Mouse (Mus musculus): Measurements from ENCODE around the gene Slc29a2.

The Slc29a2 gene

GRCm38 (mm10) chr19:5023621-5024479, at the start of gene Slc29a2:
Slc29a2 (plus strand) TSS chr19:5023860.
- peak; percentile 90 to 91 for DNase-seq

- peak; percentile 60 to 67 for DNase-seq
These were observed 41.9 kb upstream of the Slc29a2 start for GRCm38 (mm10) chr19:4981767-4982166.

GRCm38 (mm10) chr19:4989013-4989412, 34.6 kb upstream of the Slc29a2 start:
- peak; percentile 79 to 81 for DNase-seq

GRCm38 (mm10) chr19:4989434-4990255, 34.0 kb upstream of the Slc29a2 start:
- no peak for DNase-seq

GRCm38 (mm10) chr19:4990256-4990625, 33.4 kb upstream of the Slc29a2 start, which contains the start of gene Npas4:
Npas4 (minus strand) TSS chr19:4990316.
- DNase-seq = no peak

GRCm38 (mm10) chr19:4990716-4991115, 32.9 kb upstream of the Slc29a2 start:
- DNase-seq = no peak

GRCm38 (mm10) chr19:4992371-4992770, 31.3 kb upstream of the Slc29a2 start:
- peak in 1 of 2 experiments; percentile 12 for DNase-seq

- peak; percentile 40 to 42 for DNase-seq
These were observed 30.8 kb upstream of the Slc29a2 start for GRCm38 (mm10) chr19:4992904-4993303.

GRCm38 (mm10) chr19:4994043-4994442, 29.6 kb upstream of the Slc29a2 start:
- no peak for DNase-seq

GRCm38 (mm10) chr19:4999445-5000140, 24.1 kb upstream of the Slc29a2 start:
- no peak for DNase-seq

- DNase-seq = peak; percentile 83 to 84
These were observed 21.8 kb upstream of the Slc29a2 start for GRCm38 (mm10) chr19:5001666-5002406.

- peak in 1 of 2 experiments; percentile 21 for DNase-seq
These were observed 20.0 kb upstream of the Slc29a2 start for GRCm38 (mm10) chr19:5003644-5004043.

- no peak for DNase-seq
These were observed 18.7 kb upstream of the Slc29a2 start for GRCm38 (mm10) chr19:5004925-5005324.

- DNase-seq = no peak
These were observed 10.5 kb upstream of the Slc29a2 start for GRCm38 (mm10) chr19:5013138-5013537.

- peak; percentile 50 for DNase-seq
These were observed 8.7 kb upstream of the Slc29a2 start for GRCm38 (mm10) chr19:5014961-5015398.

- DNase-seq = no peak
These were observed 7.4 kb upstream of the Slc29a2 start for GRCm38 (mm10) chr19:5016221-5016742.

- peak; percentile 84 to 87 for DNase-seq
These were observed 6.9 kb upstream of the Slc29a2 start for GRCm38 (mm10) chr19:5016782-5017181.

- no peak for DNase-seq
These were observed 6.0 kb upstream of the Slc29a2 start for GRCm38 (mm10) chr19:5017611-5018010.

GRCm38 (mm10) chr19:5018191-5018590, 5.5 kb upstream of the Slc29a2 start:
- DNase-seq = no peak

- DNase-seq = no peak
These were observed 2.2 kb upstream of the Slc29a2 start for GRCm38 (mm10) chr19:5021416-5021815.

GRCm38 (mm10) chr19:5026111-5026510, 2.5 kb downstream of the Slc29a2 start:
- DNase-seq = no peak

- no peak for DNase-seq
These were observed 9.0 kb downstream of the Slc29a2 start for GRCm38 (mm10) chr19:5032686-5033085.

Data from B cell, adult 2 months (primary cell).